Mouse (Mus musculus) heart, adult 18-20 months (tissue): Measurements from ENCODE around the gene Espl1. TPM values are rescaled to one million over a fixed set of nuclear protein-coding genes. Genes with fewer than 3 reads are reported as not detected.

Source experiments
- DNase-seq, 2 experiments: peaks; one replicate each; pipeline ENCODE4 v3.0.0; 2021 to 2022; ENCODE audit warnings: mixed read lengths in 1 of 2
- total RNA-seq, 2 experiments: library from RNA; stranded (reverse); gene quantifications; 2 replicates each; pipeline ENCODE4 v1.2.3; 2021

Gene Espl1
- total RNA-seq, 2 experiments from 2014 or later: 0.54 to 0.92 TPM

- DNase-seq: no peak
These were observed 21.9 kb upstream of the Espl1 start for GRCm38 (mm10) chr15:102273982-102274716.

GRCm38 (mm10) chr15:102278726-102279091, 17.4 kb upstream of the Espl1 start:
- no peak for DNase-seq

GRCm38 (mm10) chr15:102279092-102279782, 16.8 kb upstream of the Espl1 start, which contains the start of gene Mfsd5:
TSS of gene Mfsd5 (plus strand) at chr15:102279454.
- DNase-seq: peak; percentile 89 to 92

GRCm38 (mm10) chr15:102279783-102280520, 16.1 kb upstream of the Espl1 start:
- no peak for DNase-seq

GRCm38 (mm10) chr15:102280623-102281022, 15.4 kb upstream of the Espl1 start:
- DNase-seq: no peak

- DNase-seq: no peak
These were observed 13.4 kb upstream of the Espl1 start for GRCm38 (mm10) chr15:102282463-102283292.

GRCm38 (mm10) chr15:102283648-102284047, 12.4 kb upstream of the Espl1 start:
- no peak for DNase-seq

GRCm38 (mm10) chr15:102287395-102287794, 8.7 kb upstream of the Espl1 start:
- peak; percentile 52 to 65 for DNase-seq

- no peak for DNase-seq
These were observed 421 bp downstream of the Espl1 start for GRCm38 (mm10) chr15:102296368-102297006.

- DNase-seq: peak in 1 of 2 experiments; percentile 27
These were observed 6.5 kb downstream of the Espl1 start for GRCm38 (mm10) chr15:102302542-102302941.

GRCm38 (mm10) chr15:102308717-102309116, 12.7 kb downstream of the Espl1 start:
- no peak for DNase-seq

- DNase-seq: peak; percentile 80 to 87
These were observed 14.2 kb downstream of the Espl1 start for GRCm38 (mm10) chr15:102310074-102310845.

GRCm38 (mm10) chr15:102311489-102311888, 15.4 kb downstream of the Espl1 start:
- no peak for DNase-seq

GRCm38 (mm10) chr15:102315292-102315691, 19.2 kb downstream of the Espl1 start:
- DNase-seq: peak; percentile 47 to 61

- peak; percentile 72 to 87 for DNase-seq
These were observed 20.2 kb downstream of the Espl1 start for GRCm38 (mm10) chr15:102316263-102316662.

- DNase-seq: peak; percentile 16 to 51
These were observed 28.8 kb downstream of the Espl1 start for GRCm38 (mm10) chr15:102324654-102325473.

GRCm38 (mm10) chr15:102326022-102326576, 30.0 kb downstream of the Espl1 start, which contains the start of gene Pfdn5:
TSS of gene Pfdn5 (plus strand) at chr15:102326116.
- DNase-seq: peak; percentile 92

GRCm38 (mm10) chr15:102326892-102327291, 30.8 kb downstream of the Espl1 start:
- no peak for DNase-seq

- DNase-seq: peak; percentile 87 to 89
These were observed 35.5 kb downstream of the Espl1 start, which contains the start of gene Myg1 for GRCm38 (mm10) chr15:102331610-102332015. TSS of gene Myg1 (plus strand) at chr15:102331709.
